Mouse (Mus musculus): ENCODE measurements around the gene Fcgr3.
"Not testable (repeated sequence)": the region's sequence is repeated elsewhere in the genome, so short reads cannot be mapped to it uniquely, and the experiment has no call there.

Gene Fcgr3

GRCm38 (mm10) chr1:171085718-171086117 lies 21.0 kb upstream of the Fcgr3 start:
- no peak for DNase-seq (ENCODE audit: low spot score)

GRCm38 (mm10) chr1:171081512-171082231 lies 16.9 kb upstream of the Fcgr3 start:
- not testable (repeated sequence) for DNase-seq (ENCODE audit: low spot score)

GRCm38 (mm10) chr1:171079825-171080224 lies 15.1 kb upstream of the Fcgr3 start:
- not testable (repeated sequence) for DNase-seq (ENCODE audit: low spot score)

- not testable (repeated sequence) for DNase-seq (ENCODE audit: low spot score)
These were observed 14.6 kb upstream of the Fcgr3 start for GRCm38 (mm10) chr1:171079345-171079744.

GRCm38 (mm10) chr1:171078419-171078818 lies 13.7 kb upstream of the Fcgr3 start:
- DNase-seq (ENCODE audit: low spot score) = not testable (repeated sequence)

GRCm38 (mm10) chr1:171077955-171078354 lies 13.2 kb upstream of the Fcgr3 start:
- not testable (repeated sequence) for DNase-seq (ENCODE audit: low spot score)

GRCm38 (mm10) chr1:171077192-171077591 lies 12.5 kb upstream of the Fcgr3 start:
- DNase-seq (ENCODE audit: low spot score) = not testable (repeated sequence)

- DNase-seq (ENCODE audit: low spot score) = not testable (repeated sequence)
These were observed 11.4 kb upstream of the Fcgr3 start for GRCm38 (mm10) chr1:171076176-171076575.

- DNase-seq (ENCODE audit: low spot score) = not testable (repeated sequence)
These were observed 9.5 kb upstream of the Fcgr3 start for GRCm38 (mm10) chr1:171074283-171074682.

GRCm38 (mm10) chr1:171072217-171072616 lies 7.5 kb upstream of the Fcgr3 start:
- not testable (repeated sequence) for DNase-seq (ENCODE audit: low spot score)

GRCm38 (mm10) chr1:171071726-171072125 lies 7.0 kb upstream of the Fcgr3 start:
- not testable (repeated sequence) for DNase-seq (ENCODE audit: low spot score)

- DNase-seq (ENCODE audit: low spot score) = not testable (repeated sequence)
These were observed 6.1 kb upstream of the Fcgr3 start for GRCm38 (mm10) chr1:171070879-171071278.

GRCm38 (mm10) chr1:171069508-171069907 lies 4.8 kb upstream of the Fcgr3 start:
- not testable (repeated sequence) for DNase-seq (ENCODE audit: low spot score)

GRCm38 (mm10) chr1:171067928-171068327 lies 3.2 kb upstream of the Fcgr3 start:
- not testable (repeated sequence) for DNase-seq (ENCODE audit: low spot score)

GRCm38 (mm10) chr1:171066583-171066982 lies 1.8 kb upstream of the Fcgr3 start:
- not testable (repeated sequence) for DNase-seq (ENCODE audit: low spot score)

- DNase-seq (ENCODE audit: low spot score) = not testable (repeated sequence)
These were observed 1.0 kb upstream of the Fcgr3 start for GRCm38 (mm10) chr1:171065768-171066167.

GRCm38 (mm10) chr1:171065243-171065587 lies 480 bp upstream of the Fcgr3 start:
- DNase-seq (ENCODE audit: low spot score) = peak; percentile 42

GRCm38 (mm10) chr1:171063569-171064490 lies 905 bp downstream of the Fcgr3 start:
- DNase-seq (ENCODE audit: low spot score) = not testable (repeated sequence)

GRCm38 (mm10) chr1:171061566-171061965 lies 3.2 kb downstream of the Fcgr3 start:
- no peak for DNase-seq (ENCODE audit: low spot score)

GRCm38 (mm10) chr1:171060392-171060791 lies 4.3 kb downstream of the Fcgr3 start:
- DNase-seq (ENCODE audit: low spot score) = peak; percentile 36

GRCm38 (mm10) chr1:171059203-171059602 lies 5.5 kb downstream of the Fcgr3 start:
- DNase-seq (ENCODE audit: low spot score) = peak; percentile 46

- peak; percentile 55 for DNase-seq (ENCODE audit: low spot score)
These were observed 7.5 kb downstream of the Fcgr3 start for GRCm38 (mm10) chr1:171057253-171057652.

- no peak for DNase-seq (ENCODE audit: low spot score)
These were observed 11.4 kb downstream of the Fcgr3 start for GRCm38 (mm10) chr1:171053305-171053704.
